Mouse (Mus musculus): ENCODE results near the gene Ryr3.
"Not testable (repeated sequence)": the region's sequence is repeated elsewhere in the genome, so short reads cannot be mapped to it uniquely, and the experiment has no call there.

Gene Ryr3

DNA sequence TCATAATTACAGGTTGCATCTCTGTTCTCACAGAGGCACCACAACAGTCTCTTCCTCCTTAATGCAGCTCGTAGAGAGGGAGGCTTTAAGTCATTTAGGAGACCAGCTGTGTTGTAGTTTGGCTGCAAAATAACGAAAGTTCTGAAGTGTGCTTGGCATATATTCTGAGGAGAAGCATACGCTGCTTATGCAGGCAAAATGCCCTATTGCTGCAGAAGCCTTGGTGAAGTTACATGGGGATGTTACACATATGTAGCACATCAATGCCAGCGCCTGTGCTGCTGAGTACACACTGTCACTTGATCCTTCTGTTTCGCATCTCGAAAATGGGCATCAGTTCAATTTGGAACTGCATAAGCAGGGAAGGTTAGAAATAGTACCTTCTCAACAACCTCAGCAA lies 112.3 kb downstream of the Ryr3 start:
- DNase-seq (ENCODE audit: low read depth, low spot score) = no peak

DNA sequence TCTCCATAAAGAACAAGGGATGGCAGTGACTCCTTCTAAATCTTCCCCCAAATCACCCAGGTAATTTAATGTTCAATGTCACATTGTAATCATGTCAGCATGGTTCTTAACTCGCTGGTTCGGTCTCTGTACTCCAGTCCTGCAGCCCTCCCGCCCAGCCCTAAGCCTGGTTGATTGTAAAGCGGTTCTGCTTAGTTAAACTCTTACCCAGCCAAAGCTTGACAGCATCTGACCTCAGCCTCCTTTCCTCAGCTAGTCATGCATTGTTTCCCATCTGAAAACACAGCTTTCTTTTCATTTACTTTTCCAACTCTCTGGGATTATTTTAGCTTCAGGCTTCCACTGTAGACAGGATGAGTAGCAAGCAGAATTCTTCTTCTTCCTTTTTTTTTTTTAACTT lies 121.7 kb downstream of the Ryr3 start:
- no peak for DNase-seq (ENCODE audit: low read depth, low spot score)

DNA sequence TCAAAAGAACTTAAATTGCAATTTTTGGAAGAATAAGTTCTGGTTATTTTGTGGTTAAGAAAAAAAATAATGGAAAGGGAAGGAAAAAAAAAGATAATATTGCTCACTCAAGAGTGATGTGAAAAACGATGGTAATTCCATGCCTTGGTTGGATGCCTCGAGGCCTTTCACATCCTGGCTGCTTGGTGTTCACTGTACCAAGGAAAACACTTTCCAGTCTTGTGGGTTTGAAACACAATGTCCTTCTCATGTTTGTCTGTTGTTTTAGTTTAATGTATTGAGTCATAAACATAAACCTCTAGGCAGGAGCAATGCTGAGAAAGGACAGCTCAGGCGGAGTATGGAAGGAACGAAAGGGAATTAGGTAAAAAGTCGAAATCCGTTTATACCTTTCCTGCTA lies 122.8 kb downstream of the Ryr3 start:
- no peak for DNase-seq (ENCODE audit: low read depth, low spot score)

DNA sequence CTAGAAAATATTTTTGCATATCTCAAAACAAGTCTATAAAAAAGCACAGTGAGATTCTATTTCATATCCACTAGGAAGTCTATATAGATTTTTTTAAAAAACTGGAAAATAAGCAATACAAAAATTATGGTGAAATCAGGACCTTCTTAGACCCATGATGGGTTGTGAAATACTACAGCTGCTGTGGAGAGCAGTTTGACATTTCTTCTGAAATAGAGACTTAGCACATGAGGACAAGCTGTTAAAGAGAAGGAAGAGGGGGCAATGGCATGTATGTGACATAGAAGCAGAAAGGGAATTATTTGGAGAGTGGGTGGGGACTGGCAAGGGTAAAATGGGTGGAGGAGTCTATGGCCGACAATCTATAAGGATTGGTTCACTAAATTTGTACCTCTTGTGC lies 124.1 kb downstream of the Ryr3 start:
- DNase-seq (ENCODE audit: low read depth, low spot score) = no peak

DNA sequence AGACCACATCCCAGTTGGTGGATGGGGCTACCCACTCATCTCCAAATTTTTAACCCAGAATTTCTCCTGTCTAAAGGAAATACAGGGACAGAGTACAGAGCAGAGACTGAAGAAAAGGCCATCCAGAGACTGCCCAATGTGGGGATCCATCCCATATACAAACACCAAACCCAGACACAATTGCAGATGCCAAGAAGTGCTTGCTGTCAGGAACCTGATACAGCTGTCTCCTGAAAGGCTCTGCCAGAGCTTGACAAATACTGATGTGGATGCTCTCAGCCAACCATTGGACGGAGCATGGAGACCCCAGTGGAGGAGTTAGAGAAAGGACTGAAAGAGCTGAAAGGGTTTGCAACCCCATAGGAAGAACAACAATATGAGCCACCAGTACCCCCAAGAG lies 125.6 kb downstream of the Ryr3 start:
- not testable (repeated sequence) for DNase-seq (ENCODE audit: low read depth, low spot score)

DNA sequence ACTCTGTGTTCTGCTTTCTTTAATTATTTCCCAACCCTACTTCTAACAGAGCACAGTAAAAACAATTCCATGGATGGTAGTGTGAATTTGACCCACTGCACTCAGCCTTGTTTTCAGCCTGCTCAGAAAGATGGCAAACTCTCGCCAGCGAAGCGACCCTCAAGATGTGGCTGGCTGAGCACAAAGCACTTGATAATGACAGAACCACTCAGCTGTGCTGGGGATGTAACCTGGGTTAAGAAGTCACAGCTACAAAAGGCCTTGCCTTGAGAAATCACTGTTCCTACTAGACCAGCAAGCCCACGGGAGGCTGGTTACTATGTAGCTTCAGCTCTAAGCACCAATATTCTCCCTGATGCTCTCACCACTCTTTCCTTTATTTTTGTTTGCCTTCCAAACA lies 140.5 kb downstream of the Ryr3 start:
- no peak for DNase-seq (ENCODE audit: low read depth, low spot score)

DNA sequence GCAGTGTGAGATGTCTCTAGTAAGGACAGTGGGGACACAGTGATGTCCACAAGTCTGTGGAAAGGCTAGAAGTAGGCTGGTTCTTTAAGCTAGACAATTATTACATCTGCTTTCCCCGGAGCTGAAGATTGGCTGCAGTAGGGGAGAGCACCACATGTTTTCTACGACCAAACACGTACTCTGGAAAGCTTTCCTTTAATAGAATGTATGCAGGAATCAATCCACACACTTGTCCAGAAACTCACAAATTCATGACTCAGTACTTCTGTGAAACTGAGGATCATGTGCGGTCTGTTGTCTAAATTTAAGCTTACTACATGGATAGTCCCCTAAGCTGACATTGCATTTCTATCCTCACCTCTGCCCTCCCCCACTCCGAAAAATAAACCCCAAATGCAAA lies 157.5 kb downstream of the Ryr3 start:
- DNase-seq (ENCODE audit: low read depth, low spot score) = no peak

DNA sequence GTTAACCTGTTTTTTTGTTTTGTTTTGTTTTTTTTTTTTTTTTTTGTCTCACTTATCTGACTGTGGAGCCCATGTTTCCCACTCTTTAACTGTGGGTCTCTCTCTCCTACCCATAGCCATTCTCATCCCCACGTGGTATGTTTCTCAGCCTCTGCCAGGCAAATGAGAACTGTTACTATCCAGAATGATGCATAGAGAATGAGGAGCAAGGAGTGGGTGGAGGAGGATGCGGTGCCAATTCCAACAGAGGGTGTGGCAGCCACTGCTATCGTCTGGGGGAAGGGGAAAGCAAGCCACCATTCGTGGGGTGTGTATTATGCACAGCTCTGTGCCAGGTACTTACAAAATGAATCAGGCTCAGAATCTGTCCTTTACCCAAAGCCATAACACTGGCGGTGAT lies 158.0 kb downstream of the Ryr3 start:
- no peak for DNase-seq (ENCODE audit: low read depth, low spot score)

DNA sequence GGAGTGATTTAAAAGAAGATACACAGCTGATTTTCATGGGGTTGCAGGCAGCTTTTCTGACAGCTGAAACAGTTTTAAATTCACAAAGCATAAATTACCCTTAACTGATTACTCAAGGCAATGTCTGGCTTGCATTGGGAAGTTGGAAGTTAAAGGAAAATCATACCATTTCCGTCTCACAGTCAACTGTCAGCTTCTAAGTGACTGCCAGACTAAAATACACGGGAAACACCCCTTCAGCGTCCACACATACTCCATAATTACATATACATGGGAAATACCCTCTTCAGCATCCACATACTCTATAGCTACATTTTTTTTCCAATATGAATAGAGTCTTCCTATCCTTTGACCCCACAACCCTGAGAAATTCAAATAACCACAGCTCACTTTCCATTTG lies 158.8 kb downstream of the Ryr3 start:
- no peak for DNase-seq (ENCODE audit: low read depth, low spot score)

DNA sequence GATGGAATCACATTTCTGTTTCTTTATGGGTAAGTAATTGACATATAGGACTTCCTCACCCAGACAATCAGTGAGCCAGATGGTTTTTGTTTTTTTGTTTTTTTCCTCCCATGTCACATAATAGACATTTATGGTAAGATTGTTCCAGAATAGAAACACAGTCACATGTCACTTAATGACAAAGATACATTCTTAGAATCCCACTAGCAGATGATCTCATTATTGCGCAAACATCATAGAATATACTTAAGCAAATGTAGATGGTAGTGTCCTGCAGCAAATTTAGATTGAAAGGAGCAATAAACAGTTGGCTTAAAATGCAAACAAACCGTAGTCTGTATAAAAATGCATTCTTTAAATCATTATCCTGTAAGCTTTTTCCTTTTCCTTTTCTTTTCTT lies 161.3 kb downstream of the Ryr3 start:
- DNase-seq (ENCODE audit: low read depth, low spot score) = no peak

DNA sequence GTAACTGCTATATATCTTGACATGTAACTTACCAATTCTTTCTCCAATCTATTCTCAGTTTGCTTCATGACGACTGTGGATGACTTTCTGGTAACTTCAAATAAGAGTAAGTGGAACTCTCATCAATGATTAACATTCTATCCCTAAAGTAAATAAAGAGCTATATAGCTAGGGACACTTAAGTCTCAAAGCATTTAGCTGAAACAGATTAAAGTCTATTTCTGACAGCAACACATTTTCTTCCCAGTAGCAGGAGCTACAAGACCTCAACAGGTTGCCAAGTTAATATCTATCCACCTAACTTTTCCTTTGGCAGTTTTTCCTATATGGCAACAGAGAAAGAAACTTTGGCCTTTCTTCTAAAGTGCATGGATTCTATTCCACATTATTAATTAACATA lies 167.1 kb downstream of the Ryr3 start:
- no peak for DNase-seq (ENCODE audit: low read depth, low spot score)

DNA sequence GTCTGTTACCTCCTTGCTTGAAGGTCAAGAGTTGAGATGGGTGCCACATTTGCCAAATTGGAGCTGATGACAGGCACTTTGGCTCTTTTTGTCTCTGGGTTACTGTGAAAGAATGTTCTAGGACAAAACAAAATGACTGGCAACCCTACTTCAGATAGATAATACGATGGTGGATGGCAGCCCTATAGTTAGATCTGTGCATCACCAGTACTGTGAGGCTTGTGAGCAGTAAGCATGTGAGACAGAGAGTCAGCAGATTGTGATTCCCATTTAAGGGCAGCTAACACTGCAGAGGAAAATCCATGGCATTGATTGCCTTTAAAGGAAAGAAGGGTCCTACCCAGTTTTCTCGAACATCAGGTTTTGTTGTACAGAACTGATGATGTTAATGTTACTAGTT lies 180.3 kb downstream of the Ryr3 start:
- DNase-seq (ENCODE audit: low read depth, low spot score) = no peak

DNA sequence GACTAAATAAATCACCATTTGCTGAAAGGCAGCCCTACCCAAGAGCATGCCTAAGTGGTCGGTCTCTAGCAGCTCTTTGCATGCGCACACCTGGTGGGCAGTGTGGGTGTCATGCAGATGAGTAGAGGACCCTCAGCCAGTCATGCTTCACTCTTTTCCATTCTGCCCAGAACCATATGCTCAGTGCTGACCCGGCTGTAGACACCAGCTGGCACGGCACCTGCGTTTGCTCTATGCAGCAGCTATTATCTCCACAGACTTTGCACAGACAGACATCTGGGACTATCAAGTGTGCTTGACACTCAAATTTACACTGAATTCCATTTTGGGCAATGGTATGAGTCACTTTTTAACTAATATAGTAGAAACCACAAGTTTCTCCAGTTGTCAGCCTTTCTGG lies 186.2 kb downstream of the Ryr3 start:
- no peak for DNase-seq (ENCODE audit: low read depth, low spot score)

DNA sequence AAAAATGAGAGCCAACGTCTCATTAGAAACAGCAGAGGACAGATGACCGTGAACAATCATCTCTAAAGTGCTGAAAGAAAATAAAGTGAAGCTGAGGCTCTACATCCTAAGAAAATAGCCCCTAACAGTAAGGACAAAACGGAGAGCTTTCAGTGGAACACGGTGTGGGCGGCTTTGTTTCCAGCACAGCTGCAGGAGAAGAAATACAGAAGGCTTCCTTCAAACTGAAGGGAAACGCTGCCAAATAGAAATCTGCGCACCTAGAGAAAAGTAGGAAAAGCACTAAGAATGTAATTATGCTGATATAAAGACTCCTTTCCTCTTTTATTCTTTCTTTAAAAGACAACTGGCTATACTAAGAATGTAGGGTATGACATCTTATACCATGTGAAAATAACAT lies 197.0 kb downstream of the Ryr3 start:
- DNase-seq (ENCODE audit: low read depth, low spot score) = no peak

DNA sequence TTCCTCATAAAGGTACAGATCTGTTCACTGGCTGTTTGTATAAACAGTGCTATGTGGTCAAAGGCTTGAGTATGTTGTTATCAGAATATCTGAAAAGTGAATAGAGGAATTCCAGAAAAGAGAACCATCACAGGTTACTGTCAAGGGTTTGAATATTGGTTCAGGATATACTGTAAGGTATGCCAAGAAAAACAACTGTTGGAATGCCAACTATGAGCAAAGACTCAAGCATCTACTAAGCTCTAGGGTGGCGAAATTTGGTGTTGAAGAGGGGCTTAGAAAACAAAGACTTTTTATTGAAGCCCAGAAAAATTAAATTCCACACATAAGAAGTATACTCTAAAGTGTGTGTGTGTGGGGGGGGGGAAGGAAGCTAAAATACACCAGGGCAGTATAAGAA lies 198.6 kb downstream of the Ryr3 start:
- no peak for DNase-seq (ENCODE audit: low read depth, low spot score)

DNA sequence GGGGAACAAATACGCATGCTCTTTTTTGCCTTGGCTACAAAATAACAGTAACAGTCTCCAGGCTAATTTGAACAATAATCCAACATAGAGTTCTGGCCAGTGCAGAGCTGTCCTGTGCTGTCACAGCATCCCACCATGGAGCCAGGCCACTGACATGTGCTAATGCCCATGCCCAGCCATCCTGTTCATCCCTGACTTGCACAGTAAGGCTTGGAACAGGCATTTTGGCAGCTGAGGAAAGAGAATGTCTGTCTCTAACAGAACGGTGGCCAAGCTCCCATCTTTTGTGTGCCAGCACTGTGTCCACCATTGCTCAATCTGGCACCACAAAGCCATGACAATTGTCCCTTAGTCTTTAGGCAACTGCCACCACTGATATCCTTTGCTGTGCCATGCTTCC lies 200.7 kb downstream of the Ryr3 start:
- no peak for DNase-seq (ENCODE audit: low read depth, low spot score)

DNA sequence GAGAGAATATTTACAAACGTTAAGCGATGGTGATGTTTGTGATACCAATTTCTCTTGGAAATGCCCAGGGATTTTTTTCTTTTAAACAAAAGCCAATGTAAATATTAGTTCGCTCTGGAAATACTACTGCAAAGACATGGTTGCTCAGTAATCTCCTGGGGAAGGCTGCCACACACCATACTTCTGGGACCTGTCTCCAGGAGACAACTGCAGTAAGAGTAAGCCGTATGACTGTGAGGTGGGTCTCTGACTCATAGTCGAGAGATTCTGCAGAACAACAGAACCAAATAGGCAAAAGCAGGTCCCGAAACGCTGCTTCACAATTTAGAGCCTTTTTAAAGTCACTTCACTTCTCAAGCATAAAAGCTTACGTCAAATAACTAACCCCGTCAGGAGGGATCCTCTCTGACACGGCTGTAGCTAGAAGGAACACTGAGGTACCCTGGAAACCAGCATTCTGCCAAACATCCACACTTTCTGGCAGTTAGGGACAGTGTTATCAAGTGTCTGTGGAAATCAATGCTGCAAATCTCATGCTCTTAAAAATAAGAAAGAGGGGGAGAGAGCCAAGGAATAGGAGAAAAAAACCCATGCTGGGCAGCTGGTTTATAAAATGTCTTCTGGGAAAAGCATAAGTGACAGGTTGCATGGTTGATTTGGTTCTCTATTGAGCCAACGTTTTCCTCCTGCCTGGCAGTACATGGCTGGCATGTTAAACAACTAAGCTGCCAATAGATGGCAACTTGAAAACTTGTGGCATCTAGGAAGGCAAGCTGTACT lies 207.7 kb downstream of the Ryr3 start:
- no peak for DNase-seq (ENCODE audit: low read depth, low spot score)

DNA sequence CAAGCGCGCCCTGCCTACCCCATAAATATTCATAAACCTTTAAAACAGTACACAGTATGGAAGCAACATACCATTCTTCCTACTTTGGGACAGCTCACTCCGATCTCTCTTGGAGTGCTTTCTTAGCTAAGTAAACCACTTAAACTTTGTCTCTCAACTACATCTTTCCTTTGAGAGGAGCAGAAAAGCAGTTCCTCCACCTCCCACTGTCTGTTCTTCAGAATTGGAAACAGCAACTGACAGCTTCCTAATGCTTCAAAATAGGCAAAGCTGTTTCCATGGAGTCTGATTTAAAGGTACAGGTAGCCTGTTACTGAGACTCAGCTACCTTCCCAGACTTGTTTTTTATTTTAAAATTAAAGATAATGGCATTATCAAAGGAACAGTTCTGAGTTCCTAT lies 218.4 kb downstream of the Ryr3 start:
- DNase-seq (ENCODE audit: low read depth, low spot score) = no peak

DNA sequence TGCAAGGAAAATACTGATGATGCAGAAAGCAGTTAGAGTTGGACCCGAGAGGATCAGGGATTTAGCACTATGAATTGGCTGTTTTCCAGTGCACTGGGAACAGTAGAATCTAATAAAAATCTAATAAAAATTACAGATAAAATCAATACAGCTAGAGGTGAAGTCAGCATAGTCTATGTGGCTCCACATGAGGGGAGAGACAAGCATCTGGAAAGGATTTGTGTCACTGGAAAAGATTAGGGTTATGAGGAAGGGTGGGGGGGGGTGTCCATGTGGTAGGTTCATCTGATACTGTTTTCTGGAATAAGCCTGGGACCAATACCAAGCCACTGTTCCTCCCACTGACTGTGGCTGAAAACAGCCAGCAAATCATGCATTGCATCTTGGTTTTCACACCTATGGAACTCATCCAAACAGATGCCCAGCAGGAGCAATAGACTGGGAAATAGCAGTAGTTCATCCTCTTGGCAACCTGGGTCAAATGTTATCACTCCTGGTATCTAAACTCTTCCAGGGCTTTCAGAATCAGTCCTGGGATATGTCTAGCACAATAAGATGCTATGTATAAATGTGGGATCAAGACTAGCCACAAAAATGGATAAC lies 233.9 kb downstream of the Ryr3 start:
- DNase-seq (ENCODE audit: low read depth, low spot score) = no peak

DNA sequence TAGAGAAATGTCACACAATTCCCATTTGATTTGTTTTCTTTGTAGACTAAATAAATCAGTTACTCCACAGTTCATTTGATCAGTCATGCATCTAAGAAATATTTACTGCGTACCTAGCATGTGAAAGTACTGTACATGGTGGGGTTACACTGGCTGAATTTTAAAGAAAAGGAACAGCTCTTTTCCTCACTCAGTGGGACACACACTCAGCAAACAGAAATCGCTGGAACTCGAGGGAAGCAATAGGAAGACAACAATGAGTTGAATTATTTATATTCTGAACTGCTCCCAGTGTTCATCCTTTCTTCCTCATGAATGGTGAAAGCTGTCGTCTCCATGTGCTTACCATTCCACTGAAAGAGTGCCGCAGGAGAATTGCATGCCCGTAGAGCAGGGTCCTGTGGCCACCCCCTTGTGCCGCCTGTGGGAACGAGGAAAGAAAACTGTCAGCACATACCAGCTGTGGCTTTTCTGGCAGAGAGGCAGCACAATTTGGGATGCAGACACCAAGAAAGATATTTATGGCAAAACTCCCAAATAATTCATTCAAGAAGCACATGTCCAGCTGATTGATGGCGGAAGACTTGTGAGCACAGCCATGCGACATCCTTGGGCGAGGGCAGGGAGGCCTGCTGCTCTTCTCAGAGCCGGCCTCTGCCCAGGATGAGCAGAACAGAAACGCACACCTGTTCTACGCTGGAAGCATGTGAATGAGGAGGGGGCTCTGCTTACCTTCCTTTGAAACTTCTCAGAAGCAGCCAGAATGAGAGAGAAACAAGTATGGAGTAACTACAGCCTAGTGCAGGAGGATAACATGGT lies 249.9 kb downstream of the Ryr3 start:
- DNase-seq (ENCODE audit: low read depth, low spot score) = no peak

DNA sequence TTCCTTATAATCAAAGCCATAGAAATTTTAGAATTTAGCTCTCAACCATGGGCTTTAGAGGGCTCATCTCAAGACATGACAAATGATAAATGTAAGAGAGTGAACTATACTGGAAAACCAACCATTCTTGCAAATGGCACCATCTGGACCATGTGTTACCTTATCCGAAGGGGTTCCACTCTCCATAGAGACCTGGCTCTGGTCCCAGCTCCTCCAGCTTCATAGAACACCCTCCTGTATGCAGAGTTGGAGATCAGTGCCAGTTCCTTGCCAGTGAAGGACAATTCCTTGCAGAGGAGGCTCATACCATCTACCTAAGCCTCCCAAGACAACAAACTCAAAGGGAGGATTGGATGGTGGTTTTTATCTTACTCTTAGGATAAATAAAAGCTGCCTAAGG lies 268.0 kb downstream of the Ryr3 start:
- DNase-seq (ENCODE audit: low read depth, low spot score) = no peak

DNA sequence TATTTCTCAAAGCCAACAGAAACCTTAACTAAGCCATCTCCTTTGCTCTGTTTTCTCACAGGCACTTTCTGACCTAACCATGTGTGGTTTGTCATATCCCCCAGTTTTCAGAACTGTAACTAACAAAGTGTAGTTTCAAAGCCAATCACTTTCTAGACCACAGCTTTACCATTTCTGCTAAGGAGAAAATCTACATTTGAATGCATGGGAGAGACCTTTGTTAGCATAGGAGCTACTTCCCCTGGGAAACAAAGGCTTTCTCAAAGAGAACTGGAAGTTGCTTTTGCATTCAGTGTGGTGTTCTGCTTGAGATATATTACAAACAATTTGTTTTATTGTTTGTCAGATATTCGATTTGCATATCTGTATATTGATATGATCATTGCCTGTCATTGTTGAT lies 285.1 kb downstream of the Ryr3 start:
- DNase-seq (ENCODE audit: low read depth, low spot score) = no peak

DNA sequence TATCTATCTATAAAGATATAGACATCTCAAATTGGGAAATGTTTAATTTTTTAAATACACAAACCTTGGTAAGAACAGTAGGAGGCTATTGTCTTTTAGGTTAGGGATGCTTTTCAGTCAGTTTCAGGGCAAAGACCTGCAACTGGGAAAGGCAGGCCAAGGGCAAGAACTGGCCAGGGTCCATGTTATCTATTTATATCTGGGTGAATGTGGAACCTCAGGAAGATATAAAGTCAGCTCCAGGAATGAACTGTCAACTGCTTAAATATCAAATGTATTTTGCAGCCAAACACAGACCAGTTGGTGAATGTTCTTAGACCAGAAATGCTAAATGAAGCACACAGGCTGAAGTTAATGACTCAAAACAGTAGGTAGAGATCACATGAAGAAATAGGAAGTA lies 303.1 kb downstream of the Ryr3 start:
- no peak for DNase-seq (ENCODE audit: low read depth, low spot score)

Measured in CD4-positive helper T cell, adult 2 months (primary cell).